In genomic region chr9:57640384-57640783, GRCm38 (mm10) we compare ENCODE assay signal across 9 mouse cellular contexts. TPM values are rescaled to one million over a fixed set of nuclear protein-coding genes. Genes with fewer than 3 reads are reported as not detected.
DNase-seq lines count a peak whose midpoint lies in the region; ATAC-seq and TF ChIP-seq lines count a peak whose summit lies in the region.
"Had no signal": no experiment of that assay in that cellular context is flagged by ENCODE, and none has a peak within 500 bp of the region (broad histone marks: within the 10 kb centered on the region; RNA-seq: fewer than 3 reads in every experiment).

No protein-coding gene starts in this region.

- WGBS in heart, adult 2 months: 18% methylated on average over 15 of the region's 15 CpGs
- WGBS in lung, embryonic 16.5 days: 11% methylated on average over 15 of the region's 15 CpGs
- WGBS in small intestine, adult 2 months: under 1% methylated on average over 15 of the region's 15 CpGs
- 31% methylated on average over 15 of the region's 15 CpGs for WGBS in cerebellum, adult 2 months

- peak overlapping the region; percentile 45 for H3K4me2 ChIP-seq in lung, embryonic 16.5 days (ENCODE audit: low read depth, low read length)

- H3K27ac ChIP-seq in left cerebral cortex, adult 2 months: peak overlapping the region; percentile 73
- H3K27ac ChIP-seq in heart, adult 2 months: peak overlapping the region; percentile 68
- H3K27ac ChIP-seq in lung, embryonic 16.5 days (ENCODE audit: low read length): peak overlapping the region; percentile 95
- peak overlapping the region; percentile 91 for H3K27ac ChIP-seq in small intestine, adult 2 months (ENCODE audit: insufficient read depth, low read depth, low read length)
- H3K27ac ChIP-seq in cerebellum, adult 2 months (ENCODE audit: insufficient read depth, low read length): no peak overlapping the region

- H3K9me3 ChIP-seq in lung, embryonic 16.5 days (ENCODE audit: control insufficient read depth, low read length): no peaks in the 10 kb centered on the region

- peaks cover 4% of the 10 kb centered on the region; the same call in 1 of the 2 replicates for H3K36me3 ChIP-seq in heart, adult 2 months (ENCODE audit: control insufficient read depth, insufficient read depth, low read length)
- peaks cover 5% of the 10 kb centered on the region for H3K36me3 ChIP-seq in lung, embryonic 16.5 days (ENCODE audit: control insufficient read depth, insufficient read depth, low read length)
- H3K36me3 ChIP-seq in small intestine, adult 2 months (ENCODE audit: control insufficient read depth, insufficient read depth, low read length): no peaks in the 10 kb centered on the region

- intact Hi-C loops in left cerebral cortex, adult 2 months (cut with DNase I): no loop called here
- intact Hi-C loops in heart, adult 2 months (cut with DNase I): no loop called here

- no peak for TF ChIP-seq CTCF in left cerebral cortex, adult 2 months (IDR thresholded peaks at IDR 0.05)
- TF ChIP-seq CTCF in heart, adult 2 months (IDR thresholded peaks at IDR 0.05): no peak
- no peak for TF ChIP-seq CTCF in small intestine, adult 2 months (IDR thresholded peaks at IDR 0.05; ENCODE audit: extremely low read depth, insufficient read length, insufficient replicate concordance, low read depth, low read length)
- TF ChIP-seq CTCF in cerebellum, adult 2 months (IDR thresholded peaks at IDR 0.05; ENCODE audit: borderline replicate concordance, insufficient read depth, low read depth, low read length): no peak

- TF ChIP-seq POLR2A in heart, adult 2 months (IDR thresholded peaks at IDR 0.05; ENCODE audit: insufficient read depth, low read depth, low read length): peak; percentile 61; the same call in 1 of the 2 replicates
- TF ChIP-seq POLR2A in small intestine, adult 2 months (IDR thresholded peaks at IDR 0.05; ENCODE audit: low read depth, low read length): peak; percentile 49
- no peak for TF ChIP-seq POLR2A in cerebellum, adult 2 months (IDR thresholded peaks at IDR 0.05; ENCODE audit: borderline replicate concordance, insufficient read depth, low read length)

- peak overlapping the region; percentile 52 for H3K9ac ChIP-seq in heart, adult 2 months (ENCODE audit: low read depth, low read length)
- peak overlapping the region; percentile 46 for H3K9ac ChIP-seq in lung, embryonic 16.5 days (ENCODE audit: low read length)

- H3K79me2 ChIP-seq in heart, adult 2 months (replicated peaks; ENCODE audit: control insufficient read depth, insufficient read depth, low read length): peaks cover 13% of the 10 kb centered on the region

- H3K4me1 ChIP-seq in heart, adult 2 months (ENCODE audit: control insufficient read depth, insufficient read depth, low read length): peaks cover 52% of the 10 kb centered on the region
- peaks cover 66% of the 10 kb centered on the region for H3K4me1 ChIP-seq in lung, embryonic 16.5 days (replicated peaks; ENCODE audit: control insufficient read depth, insufficient read depth, low read length)
- peaks cover 63% of the 10 kb centered on the region for H3K4me1 ChIP-seq in small intestine, adult 2 months (ENCODE audit: control insufficient read depth, insufficient read depth, insufficient read length, low read length)
- H3K4me1 ChIP-seq in cerebellum, adult 2 months (ENCODE audit: control insufficient read depth, insufficient read depth, low read length): peaks cover 41% of the 10 kb centered on the region

- no peak overlapping the region for H3K4me3 ChIP-seq in left cerebral cortex, adult 2 months
- no peak overlapping the region for H3K4me3 ChIP-seq in heart, adult 2 months
- peak overlapping the region; percentile 15 for H3K4me3 ChIP-seq in lung, embryonic 16.5 days (ENCODE audit: low read length)
- H3K4me3 ChIP-seq in small intestine, adult 2 months (ENCODE audit: low read depth, low read length): peak overlapping the region; percentile 31
- H3K4me3 ChIP-seq in cerebellum, adult 2 months (replicated peaks; ENCODE audit: insufficient read depth, low read depth, low read length): no peak overlapping the region

- no peak for DNase-seq in left cerebral cortex, adult 2 months (ENCODE audit: extremely low spot score in 1 of 2, low spot score in 2 of 2)
- DNase-seq in left cerebral cortex, adult 18-20 months (ENCODE audit: low spot score in 2 of 2): no peak
- DNase-seq in c-Kit-positive CD71-positive TER-119-positive erythroid progenitor cells, embryonic 14.5 days (ENCODE audit: low spot score): peak; percentile 40
- DNase-seq in heart, adult 2 months: peak; percentile 73 to 88
- DNase-seq in kidney, adult 18-20 months: peak; percentile 38
- no peak for DNase-seq in cerebellum, adult 2 months

- 0 out of 2 replicates have a peak, but pooled peaks have one; percentile 54 for TF ChIP-seq EP300 in heart, adult 2 months (IDR thresholded peaks at IDR 0.05; ENCODE audit: insufficient read depth, low read depth, low read length)

- peak; percentile 41 for ATAC-seq in lung, embryonic 16.5 days (ENCODE audit: low read depth)

- no peaks in the 10 kb centered on the region for H3K27me3 ChIP-seq in heart, adult 2 months (ENCODE audit: control insufficient read depth, insufficient read depth, low read length)
- no peaks in the 10 kb centered on the region for H3K27me3 ChIP-seq in lung, embryonic 16.5 days (ENCODE audit: control insufficient read depth, insufficient read depth, low read depth, low read length)
- no peaks in the 10 kb centered on the region for H3K27me3 ChIP-seq in small intestine, adult 2 months (ENCODE audit: control insufficient read depth, insufficient read depth, low read length)
- H3K27me3 ChIP-seq in cerebellum, adult 2 months (ENCODE audit: control insufficient read depth, insufficient read depth, low read length): no peaks in the 10 kb centered on the region

RNA-seq across cellular contexts. Expression of gene Csk, which starts 13.0 kb away (rescaled TPM):
- total RNA-seq in left cerebral cortex, adult 2 months (2021): 10 to 100 TPM; 32.9 to 39.6 TPM
- total RNA-seq in left cerebral cortex, adult 18-20 months (2021): 10 to 100 TPM; 35.1 to 37.0 TPM
- total RNA-seq in heart, adult 2 months (2021): 10 to 100 TPM; 23.3 to 29.7 TPM
- polyA plus RNA-seq in heart, adult 2 months (2012; rRNA removed): 19.4 and 20.6 TPM in 2 replicates
- polyA plus RNA-seq in lung, embryonic 16.5 days (2015; fragmentation: Nextera tagmentation; extraction: Ambion mirVana): 25.5 and 27.8 TPM in 2 replicates
- polyA plus RNA-seq in small intestine, adult 2 months (2012; rRNA removed): 52.1 and 95.9 TPM in 2 replicates
- polyA plus RNA-seq in cerebellum, adult 2 months (2012; rRNA removed): 45.5 and 57.2 TPM in 2 replicates

RNA-seq across cellular contexts. Expression of gene Lman1l, which starts 19.8 kb away (rescaled TPM):
- total RNA-seq in left cerebral cortex, adult 2 months (2021): not detected
- total RNA-seq in left cerebral cortex, adult 18-20 months (2021): not detected
- total RNA-seq in heart, adult 2 months (2021): not detected
- polyA plus RNA-seq in heart, adult 2 months (2012; rRNA removed): 0.20 TPM in 1 of 2 replicates, not detected in the other
- polyA plus RNA-seq in lung, embryonic 16.5 days (2015; fragmentation: Nextera tagmentation; extraction: Ambion mirVana): not detected in 2 replicates
- 0.08 TPM in 1 of 2 replicates, not detected in the other for polyA plus RNA-seq in small intestine, adult 2 months (2012; rRNA removed)
- polyA plus RNA-seq in cerebellum, adult 2 months (2012; rRNA removed): 0.06 TPM in 1 of 2 replicates, not detected in the other

RNA-seq across cellular contexts. Expression of gene Cplx3, which starts 34.3 kb away (rescaled TPM):
- total RNA-seq in left cerebral cortex, adult 2 months (2021): 1 to 10 TPM; 9.1 to 9.6 TPM
- total RNA-seq in left cerebral cortex, adult 18-20 months (2021): 10 to 100 TPM; 13.0 to 13.6 TPM
- total RNA-seq in heart, adult 2 months (2021): not detected
- not detected in 2 replicates for polyA plus RNA-seq in heart, adult 2 months (2012; rRNA removed)
- polyA plus RNA-seq in lung, embryonic 16.5 days (2015; fragmentation: Nextera tagmentation; extraction: Ambion mirVana): not detected in 2 replicates
- polyA plus RNA-seq in small intestine, adult 2 months (2012; rRNA removed): not detected in 2 replicates
- polyA plus RNA-seq in cerebellum, adult 2 months (2012; rRNA removed): 1.4 and 1.5 TPM in 2 replicates

RNA-seq across cellular contexts. Expression of gene Cyp1a2, which starts 43.1 kb away (rescaled TPM):
- total RNA-seq in left cerebral cortex, adult 2 months (2021): not detected
- not detected for total RNA-seq in left cerebral cortex, adult 18-20 months (2021)
- not detected for total RNA-seq in heart, adult 2 months (2021)
- polyA plus RNA-seq in heart, adult 2 months (2012; rRNA removed): 1.00 TPM in 1 of 2 replicates, not detected in the other
- not detected in 2 replicates for polyA plus RNA-seq in lung, embryonic 16.5 days (2015; fragmentation: Nextera tagmentation; extraction: Ambion mirVana)
- polyA plus RNA-seq in small intestine, adult 2 months (2012; rRNA removed): not detected in 2 replicates
- polyA plus RNA-seq in cerebellum, adult 2 months (2012; rRNA removed): not detected in 2 replicates
- polyA plus RNA-seq: brain, embryonic 14.5 days had no signal

RNA-seq across cellular contexts. Expression of gene Cyp1a1, which starts 47.3 kb away (rescaled TPM):
- under 1 TPM; 0.16 TPM for total RNA-seq in left cerebral cortex, adult 2 months (2021)
- under 1 TPM in 1 of 2 experiments, not detected in 1; 0.16 TPM for total RNA-seq in left cerebral cortex, adult 18-20 months (2021)
- under 1 TPM; 0.09 to 0.13 TPM for total RNA-seq in heart, adult 2 months (2021)
- 0.20 and 0.78 TPM in 2 replicates for polyA plus RNA-seq in heart, adult 2 months (2012; rRNA removed)
- polyA plus RNA-seq in lung, embryonic 16.5 days (2015; fragmentation: Nextera tagmentation; extraction: Ambion mirVana): 0.13 TPM in 1 of 2 replicates, not detected in the other
- polyA plus RNA-seq in small intestine, adult 2 months (2012; rRNA removed): 0.51 and 0.79 TPM in 2 replicates
- 0.10 and 0.11 TPM in 2 replicates for polyA plus RNA-seq in cerebellum, adult 2 months (2012; rRNA removed)

Comparison
In these comparisons a context has a peak if more than half of its experiments do, and no peak if none do; other contexts are left out.
1. DNase-seq: peak in c-Kit-positive CD71-positive TER-119-positive erythroid progenitor cells, embryonic 14.5 days (single experiment), heart, adult 2 months (2 of 2) and kidney, adult 18-20 months (single experiment); none in left cerebral cortex, adult 2 months (0 of 2), left cerebral cortex, adult 18-20 months (0 of 2) and cerebellum, adult 2 months (0 of 2).
2. H3K4me3 ChIP-seq: peak in lung, embryonic 16.5 days (single experiment) and small intestine, adult 2 months (single experiment); none in left cerebral cortex, adult 2 months (single experiment), heart, adult 2 months (single experiment) and cerebellum, adult 2 months (single experiment).